Mouse (Mus musculus) WW6 (cell line): ENCODE measurements around the gene Olfr845.

ENCODE experiments used
- DNase-seq: peaks from one replicate; pipeline ENCODE4 v3.0.0-alpha.2; 2013; ENCODE audit warnings: low read depth, low spot score

The Olfr845 gene

DNA sequence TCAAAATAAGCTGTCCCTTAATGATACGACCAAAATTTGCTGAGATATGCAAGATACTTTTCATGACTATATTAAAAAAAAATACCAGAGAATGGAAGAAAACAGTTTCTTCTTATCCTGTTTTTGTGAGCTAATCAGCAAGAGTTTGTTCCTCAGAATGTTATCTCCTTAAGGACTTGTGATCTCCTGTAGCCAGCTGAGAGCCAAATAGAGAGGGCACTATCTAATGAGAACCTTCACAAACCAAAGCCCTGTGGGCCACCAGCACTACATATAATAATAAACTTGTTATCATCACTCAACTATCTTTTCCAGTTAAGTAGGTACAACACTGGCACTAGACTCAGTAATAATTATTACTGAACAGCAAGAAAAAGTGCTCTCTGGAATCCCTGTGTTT, at the start of gene Olfr845:
Olfr845 (plus strand) TSS at position 301 of the 400 bp plus-strand sequence.
- DNase-seq = no peak

- no peak for DNase-seq
Observed at GRCm38 (mm10) chr9:19316047-19316446, 20.2 kb upstream of the Olfr845 start, which contains the start of gene Olfr844. TSS of gene Olfr844 (plus strand) at chr9:19316347.

DNA sequence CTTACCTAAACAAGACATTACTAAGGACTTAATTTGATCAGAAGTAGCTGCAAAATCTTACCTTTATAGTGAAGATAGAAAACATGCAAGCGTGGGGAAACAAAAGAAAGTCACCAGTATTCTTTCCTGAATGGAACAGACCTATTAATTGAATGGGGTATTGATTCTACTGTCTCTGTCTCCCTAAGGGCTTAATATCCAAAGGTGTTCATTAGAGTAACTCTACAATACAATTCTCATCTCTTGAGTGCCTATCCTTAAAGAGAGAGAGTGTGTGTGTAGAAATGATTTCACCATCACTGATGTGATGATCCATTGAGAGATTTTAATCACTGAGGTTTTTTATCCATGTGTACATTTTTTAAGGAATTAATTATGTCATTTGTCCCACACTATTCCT, 27.6 kb downstream of the Olfr845 start, which contains the start of gene Olfr846:
Olfr846 (minus strand) TSS at position 101 of the 400 bp plus-strand sequence.
- DNase-seq = no peak

- DNase-seq = no peak
Observed at GRCm38 (mm10) chr9:19378569-19378968, 42.3 kb downstream of the Olfr845 start, which contains the start of gene Olfr847. TSS of gene Olfr847 (minus strand) at chr9:19378669.
